Mouse (Mus musculus): ENCODE measurements at regions not wholly inside any gene's neighbourhood (a gene's known extent, or its start where the extent isn't known, plus 50 kb on each side); places are given as distances from the start of the nearest gene placed in this dataset.

- ATAC-seq (replicated peaks; ENCODE audit: low FRiP score, low TSS enrichment, poor library complexity, severe bottlenecking): no peak
Measured at GRCm38 (mm10) chr14:24973591-24973990, 485.4 kb upstream of the Zmiz1 start.

DNA sequence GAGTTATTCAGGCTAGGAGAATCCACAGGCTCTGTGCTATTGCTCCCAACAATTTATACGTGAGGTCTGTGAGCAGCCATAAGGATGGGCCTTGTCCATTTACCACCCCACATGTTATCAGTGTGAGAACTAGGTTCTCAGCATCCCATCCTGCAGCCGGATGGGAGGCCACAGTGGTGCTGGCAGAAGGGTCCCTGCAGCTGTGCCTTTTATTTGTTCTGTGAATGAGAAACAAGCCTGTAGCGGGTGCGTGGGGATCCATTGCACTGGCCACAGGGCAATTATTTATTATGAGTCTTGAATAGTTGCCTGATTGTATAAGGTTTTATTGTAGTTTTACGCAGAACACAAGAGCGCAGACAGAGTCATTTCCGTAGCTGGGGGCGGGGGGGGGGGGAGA is 476.5 kb upstream of the Zmiz1 start:
- ATAC-seq (replicated peaks; ENCODE audit: low FRiP score, low TSS enrichment, poor library complexity, severe bottlenecking): no peak

- no peak for ATAC-seq (replicated peaks; ENCODE audit: low FRiP score, low TSS enrichment, poor library complexity, severe bottlenecking)
Measured at GRCm38 (mm10) chr14:24983279-24983678, 475.7 kb upstream of the Zmiz1 start.

GRCm38 (mm10) chr14:24985806-24986359 is 473.1 kb upstream of the Zmiz1 start:
- ATAC-seq (replicated peaks; ENCODE audit: low FRiP score, low TSS enrichment, poor library complexity, severe bottlenecking): no peak

- ATAC-seq (replicated peaks; ENCODE audit: low FRiP score, low TSS enrichment, poor library complexity, severe bottlenecking): no peak
Measured at GRCm38 (mm10) chr14:24986404-24986803, 472.6 kb upstream of the Zmiz1 start.

- ATAC-seq (replicated peaks; ENCODE audit: low FRiP score, low TSS enrichment, poor library complexity, severe bottlenecking): no peak
Measured at GRCm38 (mm10) chr14:24993751-24994658, 465.0 kb upstream of the Zmiz1 start.

- ATAC-seq (replicated peaks; ENCODE audit: low FRiP score, low TSS enrichment, poor library complexity, severe bottlenecking): no peak
Measured at GRCm38 (mm10) chr14:24995226-24995625, 463.8 kb upstream of the Zmiz1 start.

GRCm38 (mm10) chr14:24997786-24998509 is 461.0 kb upstream of the Zmiz1 start:
- ATAC-seq (replicated peaks; ENCODE audit: low FRiP score, low TSS enrichment, poor library complexity, severe bottlenecking): no peak

DNA sequence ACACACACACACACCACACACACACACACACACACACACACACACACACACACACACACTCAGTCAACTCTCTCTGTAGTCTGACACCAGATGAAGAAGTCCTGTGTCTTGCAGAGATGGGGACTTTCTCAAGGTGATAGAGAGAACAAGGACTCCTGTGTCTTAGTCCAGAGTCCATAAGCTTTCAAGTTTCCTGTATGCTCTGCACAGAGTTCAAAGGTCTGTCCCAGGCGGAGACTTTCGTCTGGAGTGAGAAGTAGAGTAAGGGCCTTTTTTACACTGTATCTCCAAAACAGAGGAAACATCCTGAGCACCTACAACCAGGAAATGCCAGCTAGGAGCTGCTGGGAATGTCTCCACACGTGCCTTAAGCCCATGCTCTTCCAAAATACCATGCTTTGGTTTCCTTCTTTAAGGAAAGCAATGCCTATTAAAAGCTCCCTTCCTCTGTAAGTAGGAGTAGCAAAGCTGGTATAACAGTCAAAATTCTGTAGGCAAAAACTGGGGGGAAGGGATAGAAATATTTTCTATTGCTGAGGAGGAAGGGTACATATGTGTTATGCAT is 459.9 kb upstream of the Zmiz1 start:
- no peak for ATAC-seq (replicated peaks; ENCODE audit: low FRiP score, low TSS enrichment, poor library complexity, severe bottlenecking)

- peak; percentile 41; the same call in 1 of the 2 replicates for ATAC-seq (replicated peaks; ENCODE audit: low FRiP score, low TSS enrichment, poor library complexity, severe bottlenecking)
Measured at GRCm38 (mm10) chr14:25005241-25005946, 453.6 kb upstream of the Zmiz1 start.

DNA sequence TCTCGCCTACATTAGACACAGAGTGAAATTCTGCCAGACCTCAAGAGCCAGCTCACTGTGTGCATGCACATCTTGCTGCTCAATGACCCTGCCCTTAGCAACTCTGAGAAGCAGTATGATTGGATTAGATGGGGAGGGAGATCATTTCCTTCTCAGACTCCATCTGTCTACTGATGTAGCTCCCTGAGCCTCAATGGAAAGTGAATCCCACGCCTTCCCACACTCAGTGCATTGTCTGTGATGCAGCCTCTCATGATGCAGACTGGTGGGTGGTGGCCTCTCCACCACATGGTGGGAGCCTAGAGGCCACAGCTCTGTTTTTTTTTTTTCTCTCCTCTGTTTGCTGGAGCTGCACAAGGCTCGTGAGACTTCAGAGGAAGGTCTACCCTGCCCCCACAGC is 447.1 kb upstream of the Zmiz1 start:
- no peak for ATAC-seq (replicated peaks; ENCODE audit: low FRiP score, low TSS enrichment, poor library complexity, severe bottlenecking)

DNA sequence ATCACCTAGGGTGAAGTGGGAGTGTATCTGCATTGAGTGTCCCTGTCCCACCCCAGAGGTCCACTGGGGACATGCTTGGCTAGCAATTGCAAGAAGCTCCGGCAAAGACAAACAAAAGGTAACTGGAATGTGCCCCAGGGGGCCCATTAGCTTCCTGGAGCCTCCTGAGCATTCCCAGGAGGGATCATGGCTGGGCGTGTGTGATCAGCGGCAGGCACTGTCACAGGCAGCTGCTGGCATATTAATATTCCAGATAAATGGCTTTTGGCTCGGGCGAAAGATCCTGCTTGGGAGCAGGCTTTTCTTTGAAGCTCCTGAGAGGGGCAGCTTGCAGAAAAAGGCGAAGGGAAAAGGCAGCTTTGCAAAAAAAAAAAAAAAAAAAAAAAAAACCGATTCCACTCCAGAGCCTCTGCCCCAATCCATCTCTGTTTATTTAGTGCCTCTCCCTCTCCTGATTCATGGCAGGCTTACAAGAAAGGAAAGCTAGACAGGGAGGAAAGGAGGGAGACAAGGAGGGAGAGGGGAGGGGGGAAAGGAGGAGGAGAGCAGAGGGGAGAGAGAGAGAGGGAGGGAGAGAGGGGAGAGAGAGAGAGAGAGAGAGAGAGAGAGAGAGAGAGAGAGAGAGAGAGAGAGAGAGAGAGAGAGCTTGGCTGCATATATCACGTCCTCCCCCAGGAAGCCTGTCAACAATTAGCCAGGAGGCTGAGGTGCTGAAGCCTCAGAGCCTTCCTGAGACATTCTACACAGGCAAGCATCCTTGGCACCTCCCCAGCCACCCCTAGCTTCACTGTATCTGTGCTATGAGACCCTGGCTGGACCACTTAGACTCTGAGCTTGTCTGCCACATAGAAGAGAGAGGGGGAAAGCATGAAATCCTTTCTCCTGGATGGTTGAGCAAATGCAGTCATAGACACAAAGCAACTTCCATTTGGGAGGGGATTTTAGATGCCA is 443.4 kb upstream of the Zmiz1 start:
- ATAC-seq (replicated peaks; ENCODE audit: low FRiP score, low TSS enrichment, poor library complexity, severe bottlenecking): no peak

DNA sequence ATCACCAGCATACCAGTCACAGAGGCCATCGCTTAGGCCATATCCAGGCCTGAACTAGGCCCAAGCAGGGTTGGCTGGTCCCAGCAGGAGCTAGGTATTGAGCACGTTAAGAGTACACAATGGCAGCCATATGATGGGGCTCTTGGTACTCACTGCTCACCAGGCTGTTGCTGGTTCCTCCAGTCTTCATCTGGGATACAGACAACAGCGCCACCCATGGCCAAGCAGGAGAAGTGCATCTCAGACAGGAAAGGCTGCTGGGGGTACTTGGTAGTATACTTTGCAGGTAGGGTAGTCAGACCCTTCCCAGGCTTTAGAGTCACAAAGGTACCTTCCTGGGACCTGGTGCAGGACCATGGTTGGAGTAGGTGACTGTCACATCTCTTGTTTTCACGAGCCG is 441.1 kb upstream of the Zmiz1 start:
- ATAC-seq (replicated peaks; ENCODE audit: low FRiP score, low TSS enrichment, poor library complexity, severe bottlenecking): 0 out of 2 replicates have a peak, but pooled peaks have one; percentile 34

GRCm38 (mm10) chr14:25019306-25019905 is 439.6 kb upstream of the Zmiz1 start:
- ATAC-seq (replicated peaks; ENCODE audit: low FRiP score, low TSS enrichment, poor library complexity, severe bottlenecking): no peak

DNA sequence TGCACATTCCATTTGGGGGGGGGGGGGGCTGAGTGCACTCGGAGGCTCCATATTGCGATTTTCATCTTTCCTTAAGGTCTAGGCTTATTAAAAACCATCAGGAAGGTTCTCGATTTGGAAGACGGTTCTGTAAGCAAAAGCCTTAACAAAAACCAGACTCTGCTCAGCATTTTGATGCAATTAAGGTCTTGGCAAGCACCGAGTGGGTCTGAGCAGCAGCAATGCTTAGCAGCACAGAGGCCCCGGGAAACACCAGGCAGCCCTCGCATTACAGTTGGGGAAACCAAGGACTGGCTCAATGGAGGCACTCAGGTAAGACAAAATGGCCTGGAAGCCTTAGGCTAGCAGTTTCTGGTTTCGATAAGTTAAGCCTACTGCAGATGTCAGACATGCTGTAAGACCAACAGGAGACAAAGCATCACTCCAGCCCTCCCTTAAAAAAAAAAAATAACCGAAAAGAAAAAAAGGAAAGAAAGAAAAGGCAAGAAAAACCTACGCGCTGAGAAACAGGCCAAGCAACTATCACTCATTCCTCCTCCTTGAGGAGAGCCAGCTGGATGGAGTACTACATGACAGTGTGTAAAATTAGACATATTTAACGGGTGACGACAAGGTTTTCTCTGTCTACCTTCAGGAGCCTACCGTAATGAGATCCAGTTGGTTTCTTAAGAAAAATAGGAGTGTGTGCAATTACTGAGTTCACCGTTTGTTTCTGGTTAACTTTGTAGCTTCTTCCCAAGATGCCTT is 436.3 kb upstream of the Zmiz1 start:
- ATAC-seq (replicated peaks; ENCODE audit: low FRiP score, low TSS enrichment, poor library complexity, severe bottlenecking): no peak

DNA sequence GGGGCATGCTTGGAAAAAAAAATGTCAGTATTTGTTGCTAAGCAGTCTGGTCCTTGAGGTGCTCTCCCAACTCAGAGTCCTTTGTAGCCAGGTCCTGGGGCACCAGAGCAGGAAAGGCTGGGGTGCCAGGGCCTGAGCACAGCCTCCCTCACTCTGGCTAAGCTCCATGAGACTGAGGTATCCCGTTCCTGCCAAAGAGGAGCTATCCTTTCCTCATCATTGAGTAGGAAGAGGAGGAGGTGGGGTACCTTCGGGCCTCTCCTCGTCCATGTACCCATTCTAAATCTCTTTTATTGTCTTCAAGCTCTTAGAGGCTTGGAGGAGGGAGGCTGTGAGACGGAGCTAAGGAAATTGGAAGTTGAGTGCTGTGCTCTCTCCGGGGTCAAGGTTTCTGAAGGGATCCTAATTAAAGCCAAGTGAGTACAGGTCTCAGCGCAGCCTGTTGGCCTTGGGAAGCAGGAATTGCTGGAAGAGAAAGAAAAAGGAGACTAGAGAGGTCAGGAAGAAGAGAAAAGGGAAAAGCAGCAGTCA is 435.6 kb upstream of the Zmiz1 start:
- ATAC-seq (replicated peaks; ENCODE audit: low FRiP score, low TSS enrichment, poor library complexity, severe bottlenecking): no peak

GRCm38 (mm10) chr14:25025074-25025473 is 433.9 kb upstream of the Zmiz1 start:
- no peak for ATAC-seq (replicated peaks; ENCODE audit: low FRiP score, low TSS enrichment, poor library complexity, severe bottlenecking)
